Mouse (Mus musculus): ENCODE measurements around the gene Tmem200c. TPM values are rescaled to one million over a fixed set of nuclear protein-coding genes. Genes with fewer than 3 reads are reported as not detected.

Tmem200c gene
- polyA plus RNA-seq (2015; fragmentation: Nextera tagmentation; extraction: Ambion mirVana): 0.06 and 0.24 TPM in 2 replicates

GRCm38 (mm10) chr17:68826323-68826722 lies at the start of gene Tmem200c:
Gene Tmem200c (plus strand): TSS chr17:68826623.
- Histone ChIP-seq H3K4me1 (replicated peaks) (no peaks in the 10 kb centered on the region), H3K27ac (no peak within 1 kb of the TSS), H3K4me3 (no peak within 1 kb of the TSS), H3K9me3 (replicated peaks) (no peaks in the 10 kb centered on the region), H3K9ac (no peak within 1 kb of the TSS), H3K27me3 (no peaks in the 10 kb centered on the region), H3K36me3 (no peaks in the 10 kb centered on the region), H3K4me2 (no peak within 1 kb of the TSS)
- ATAC-seq (replicated peaks; ENCODE audit: insufficient number of reproducible peaks, insufficient read depth, low FRiP score, low read depth): no peak
- WGBS: 74% methylated on average over 6 of the region's 6 CpGs

DNA sequence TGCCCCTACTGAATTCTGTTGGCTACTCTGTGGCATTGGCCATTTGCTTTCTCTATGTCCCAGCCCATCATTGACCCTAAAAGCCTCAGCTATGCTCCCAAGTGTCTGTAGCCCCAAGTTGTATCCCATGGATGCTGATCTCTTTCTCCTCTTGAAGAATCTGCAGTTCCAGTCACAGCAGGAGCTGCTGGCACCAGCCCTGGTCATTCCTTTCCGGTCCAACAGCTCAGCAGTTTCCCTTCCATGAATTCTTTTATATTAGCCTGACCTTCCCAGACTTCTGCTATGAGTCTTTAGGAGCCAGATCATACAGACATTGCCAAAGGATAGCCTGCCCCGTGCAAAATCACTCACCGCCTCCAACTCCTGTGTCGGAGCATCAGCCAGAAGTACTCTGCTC lies 32.7 kb upstream of the Tmem200c start:
- no peak overlapping the region for H3K9ac ChIP-seq
- H3K4me3 ChIP-seq: no peak overlapping the region
- 78% methylated on average over 4 of the region's 4 CpGs for WGBS
- H3K27ac ChIP-seq: no peak overlapping the region
- H3K36me3 ChIP-seq: no peaks in the 10 kb centered on the region
- H3K9me3 ChIP-seq (replicated peaks): no peaks in the 10 kb centered on the region
- no peak for ATAC-seq (replicated peaks; ENCODE audit: insufficient number of reproducible peaks, insufficient read depth, low FRiP score, low read depth)
- H3K4me2 ChIP-seq: no peak overlapping the region
- no peaks in the 10 kb centered on the region for H3K4me1 ChIP-seq (replicated peaks)
- H3K27me3 ChIP-seq: no peaks in the 10 kb centered on the region

DNA sequence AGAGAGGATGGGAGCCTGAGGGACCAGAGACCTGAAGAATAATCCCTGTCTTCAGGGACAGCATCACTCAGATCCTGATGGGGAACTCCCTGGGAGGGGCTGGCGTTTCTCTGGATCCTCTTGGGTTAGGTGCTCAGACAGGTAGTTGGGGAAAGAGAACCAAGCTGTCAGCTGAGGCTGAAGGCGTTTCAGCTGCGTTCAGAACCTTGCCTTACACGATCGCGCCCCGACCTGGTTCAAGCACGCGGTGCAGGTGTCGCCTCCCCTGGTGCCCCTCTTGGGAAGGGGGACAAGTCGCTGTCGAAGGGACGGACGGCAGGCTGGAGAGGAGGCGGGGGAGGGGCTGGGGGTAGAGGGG lies 10.2 kb downstream of the Tmem200c start:
- Histone ChIP-seq H3K36me3 (no peaks in the 10 kb centered on the region), H3K4me3 (peak overlapping the region; percentile 58), H3K9me3 (replicated peaks) (no peaks in the 10 kb centered on the region), H3K27ac (no peak overlapping the region), H3K27me3 (peaks cover 90% of the 10 kb centered on the region), H3K9ac (0 out of 2 replicates have a peak overlapping the region, but pooled peaks have one; percentile 25), H3K4me1 (replicated peaks) (peaks cover 31% of the 10 kb centered on the region), H3K4me2 (peak overlapping the region; percentile 95)
- no peak for ATAC-seq (replicated peaks; ENCODE audit: insufficient number of reproducible peaks, insufficient read depth, low FRiP score, low read depth)
- WGBS: 0% methylated on average over 10 of the region's 15 CpGs

DNA sequence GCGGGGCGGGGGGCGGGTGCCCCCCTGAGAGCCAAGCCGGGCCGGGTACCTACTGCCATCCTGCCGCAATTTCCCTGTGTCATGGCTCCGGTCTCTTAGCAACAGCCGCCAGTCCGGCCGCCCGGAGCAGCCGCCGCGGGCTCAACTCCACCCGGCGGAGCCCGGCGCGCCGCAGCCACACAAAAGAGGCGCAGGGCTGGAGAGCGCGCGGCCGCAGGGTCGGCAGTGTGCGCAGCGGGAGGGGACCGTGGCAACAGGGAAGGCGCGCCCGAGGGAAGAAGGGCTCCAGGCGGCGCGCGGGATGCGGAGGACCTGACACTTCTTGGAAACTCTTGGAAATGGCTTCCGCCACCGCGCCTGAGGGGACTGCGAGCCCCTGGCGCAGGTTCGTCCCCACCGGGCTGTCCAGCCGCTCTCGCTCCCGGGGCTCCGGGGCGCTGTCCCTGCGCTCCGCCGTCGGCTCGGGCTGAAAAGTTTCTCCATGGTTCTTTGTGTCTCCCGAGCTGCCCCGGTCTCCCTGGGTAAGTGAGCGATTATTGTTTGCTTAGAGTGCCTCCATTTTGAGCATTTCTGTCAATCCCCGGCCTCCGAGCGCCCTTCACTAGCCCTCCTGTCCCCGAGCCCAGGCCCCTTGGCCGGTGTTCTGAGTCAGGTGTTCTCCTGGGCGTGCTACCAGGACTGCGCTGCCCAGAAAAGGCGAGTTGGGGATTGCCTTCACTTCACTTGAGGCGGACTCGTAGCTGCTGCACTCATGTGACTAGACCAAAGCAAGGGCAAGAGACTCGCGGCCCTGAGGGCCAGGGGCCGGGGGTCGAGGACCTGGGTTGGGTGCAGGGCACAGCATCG lies 10.8 kb downstream of the Tmem200c start:
- H3K27ac ChIP-seq: no peak overlapping the region
- WGBS: under 1% methylated on average over 71 of the region's 72 CpGs
- ATAC-seq (replicated peaks; ENCODE audit: insufficient number of reproducible peaks, insufficient read depth, low FRiP score, low read depth): no peak

GRCm38 (mm10) chr17:68837859-68838194 lies 11.4 kb downstream of the Tmem200c start:
- peaks cover 93% of the 10 kb centered on the region for H3K27me3 ChIP-seq
- 12% methylated on average over 4 of the region's 4 CpGs for WGBS
- no peak overlapping the region for H3K27ac ChIP-seq
- H3K4me2 ChIP-seq: peak overlapping the region; percentile 95
- peak overlapping the region; percentile 58 for H3K4me3 ChIP-seq
- ATAC-seq (replicated peaks; ENCODE audit: insufficient number of reproducible peaks, insufficient read depth, low FRiP score, low read depth): no peak
- no peak overlapping the region for H3K9ac ChIP-seq
- no peaks in the 10 kb centered on the region for H3K9me3 ChIP-seq (replicated peaks)
- peaks cover 35% of the 10 kb centered on the region for H3K4me1 ChIP-seq (replicated peaks)
- H3K36me3 ChIP-seq: no peaks in the 10 kb centered on the region

More for the DNA sequence above, 10.8 kb downstream of the Tmem200c start:
- H3K36me3 ChIP-seq: no peaks in the 10 kb centered on the region
- H3K27me3 ChIP-seq: peaks cover 95% of the 10 kb centered on the region
- no peaks in the 10 kb centered on the region for H3K9me3 ChIP-seq (replicated peaks)
- H3K4me1 ChIP-seq (replicated peaks): peaks cover 35% of the 10 kb centered on the region
- peak overlapping the region; percentile 25; the same call in 1 of the 2 replicates for H3K9ac ChIP-seq
- peak overlapping the region; percentile 95 for H3K4me2 ChIP-seq
- peak overlapping the region; percentile 58 for H3K4me3 ChIP-seq

DNA sequence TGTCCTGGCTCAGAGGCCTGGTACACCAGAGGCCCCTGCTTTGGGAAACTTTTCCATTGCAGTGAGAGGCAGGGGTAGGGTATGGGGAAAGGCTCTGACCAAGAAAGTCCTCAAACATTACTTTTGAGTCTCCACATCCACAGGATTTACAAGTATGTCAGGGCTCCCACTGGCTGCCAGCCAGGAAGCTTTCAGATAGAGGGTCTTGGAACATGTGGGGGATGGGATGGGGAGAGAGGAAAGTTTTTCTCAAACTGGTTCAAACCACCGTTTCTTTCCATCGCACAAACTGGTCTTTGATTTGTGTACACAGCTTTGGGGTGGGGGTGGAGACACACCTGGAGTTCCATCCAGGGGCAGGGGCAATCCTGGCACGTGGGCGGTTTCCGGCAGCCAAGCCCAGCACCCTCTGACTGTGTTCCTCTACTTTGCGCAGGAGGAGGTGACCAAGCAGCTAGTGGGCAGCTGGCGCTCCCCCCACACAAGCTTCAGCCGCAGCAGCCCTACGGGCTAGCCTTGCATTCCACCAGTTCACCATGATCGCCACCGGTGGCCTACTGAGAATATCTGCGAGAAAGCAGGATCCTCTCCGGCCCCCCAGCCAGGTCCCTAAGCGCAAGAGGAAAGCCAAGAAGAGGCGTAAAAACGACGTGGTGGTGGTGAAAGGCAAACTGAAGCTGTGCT lies 13.6 kb downstream of the Tmem200c start:
- H3K4me1 ChIP-seq (replicated peaks): peaks cover 35% of the 10 kb centered on the region
- no peaks in the 10 kb centered on the region for H3K36me3 ChIP-seq
- no peak for ATAC-seq (replicated peaks; ENCODE audit: insufficient number of reproducible peaks, insufficient read depth, low FRiP score, low read depth)
- WGBS: 10% methylated on average over 17 of the region's 17 CpGs
- H3K4me3 ChIP-seq: no peak overlapping the region
- H3K27ac ChIP-seq: no peak overlapping the region
- H3K27me3 ChIP-seq: peaks cover 86% of the 10 kb centered on the region
- no peaks in the 10 kb centered on the region for H3K9me3 ChIP-seq (replicated peaks)
- peak overlapping the region; percentile 99 for H3K4me2 ChIP-seq
- no peak overlapping the region for H3K9ac ChIP-seq

GRCm38 (mm10) chr17:68840572-68840939 lies 14.1 kb downstream of the Tmem200c start:
- Histone ChIP-seq H3K9ac (no peak overlapping the region), H3K9me3 (replicated peaks) (no peaks in the 10 kb centered on the region), H3K36me3 (no peaks in the 10 kb centered on the region), H3K4me1 (replicated peaks) (peaks cover 35% of the 10 kb centered on the region), H3K4me3 (peak overlapping the region; percentile 60), H3K27me3 (peaks cover 81% of the 10 kb centered on the region), H3K27ac (no peak overlapping the region), H3K4me2 (peak overlapping the region; percentile 99)
- 9% methylated on average over 10 of the region's 10 CpGs for WGBS
- ATAC-seq (replicated peaks; ENCODE audit: insufficient number of reproducible peaks, insufficient read depth, low FRiP score, low read depth): no peak

- peak; percentile 41; the same call in 1 of the 2 replicates for ATAC-seq (replicated peaks; ENCODE audit: insufficient number of reproducible peaks, insufficient read depth, low FRiP score, low read depth)
- peak overlapping the region; percentile 60 for H3K4me3 ChIP-seq
Measured at GRCm38 (mm10) chr17:68841097-68841891, 14.9 kb downstream of the Tmem200c start.

DNA sequence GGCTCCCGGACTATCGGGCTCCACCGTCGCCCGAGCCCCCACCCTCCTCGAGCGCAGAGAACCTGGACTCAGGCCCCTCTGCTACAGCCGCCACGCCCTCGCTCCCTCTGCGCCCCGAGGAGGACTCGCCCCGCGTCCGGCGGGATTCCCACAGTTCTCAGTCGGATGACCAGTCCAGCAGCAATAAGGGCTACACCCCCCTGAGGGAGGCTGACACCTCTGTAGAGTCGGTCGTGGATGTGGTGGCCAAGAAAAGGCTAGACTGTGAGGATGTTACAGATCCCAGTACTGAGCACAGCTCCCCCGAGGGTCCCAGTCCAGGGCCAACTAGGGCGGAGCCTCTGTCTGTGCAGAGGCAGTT lies 15.4 kb downstream of the Tmem200c start:
- WGBS: 4% methylated on average over 22 of the region's 22 CpGs

More at GRCm38 (mm10) chr17:68841097-68841891, 14.9 kb downstream of the Tmem200c start:
- WGBS: under 1% methylated on average over 75 of the region's 75 CpGs
- Histone ChIP-seq H3K9ac (peak overlapping the region; percentile 54), H3K27me3 (peaks cover 73% of the 10 kb centered on the region), H3K27ac (no peak overlapping the region), H3K4me2 (peak overlapping the region; percentile 99), H3K9me3 (replicated peaks) (no peaks in the 10 kb centered on the region), H3K4me1 (replicated peaks) (peaks cover 35% of the 10 kb centered on the region), H3K36me3 (no peaks in the 10 kb centered on the region)

DNA sequence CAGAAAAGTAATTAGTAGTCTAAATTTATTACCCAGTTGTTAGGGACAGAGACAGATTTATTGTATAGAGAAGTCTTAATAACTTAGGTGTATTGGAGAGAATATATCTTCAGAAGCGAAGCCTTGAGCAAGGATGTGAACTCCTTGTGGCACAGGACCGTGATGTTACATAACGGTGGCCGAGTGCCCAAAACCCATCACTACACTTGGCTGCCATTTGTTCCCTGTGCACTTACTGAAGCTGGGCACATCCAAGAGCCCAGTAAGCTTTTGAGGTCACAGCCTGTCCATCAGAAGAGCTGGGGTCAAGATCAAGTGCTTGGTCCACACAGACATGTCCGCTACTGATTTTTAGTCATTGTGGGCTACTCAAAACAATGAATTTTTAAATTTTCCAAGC lies 19.5 kb downstream of the Tmem200c start:
- no peaks in the 10 kb centered on the region for H3K36me3 ChIP-seq
- H3K9me3 ChIP-seq (replicated peaks): no peaks in the 10 kb centered on the region
- H3K9ac ChIP-seq: no peak overlapping the region
- peaks cover 12% of the 10 kb centered on the region for H3K4me1 ChIP-seq (replicated peaks)
- no peak overlapping the region for H3K4me3 ChIP-seq
- H3K27ac ChIP-seq: no peak overlapping the region
- H3K4me2 ChIP-seq: no peak overlapping the region
- WGBS: 80% methylated on average over 5 of the region's 5 CpGs
- H3K27me3 ChIP-seq: peaks cover 33% of the 10 kb centered on the region
- ATAC-seq (replicated peaks; ENCODE audit: insufficient number of reproducible peaks, insufficient read depth, low FRiP score, low read depth): no peak

More for the DNA sequence above, 15.4 kb downstream of the Tmem200c start:
- ATAC-seq (replicated peaks; ENCODE audit: insufficient number of reproducible peaks, insufficient read depth, low FRiP score, low read depth): peak; percentile 24; the same call in 1 of the 2 replicates
- peak overlapping the region; percentile 99 for H3K4me2 ChIP-seq
- H3K27me3 ChIP-seq: peaks cover 71% of the 10 kb centered on the region
- H3K36me3 ChIP-seq: no peaks in the 10 kb centered on the region
- H3K4me3 ChIP-seq: peak overlapping the region; percentile 60
- H3K4me1 ChIP-seq (replicated peaks): peaks cover 31% of the 10 kb centered on the region
- H3K27ac ChIP-seq: no peak overlapping the region
- peak overlapping the region; percentile 54 for H3K9ac ChIP-seq
- no peaks in the 10 kb centered on the region for H3K9me3 ChIP-seq (replicated peaks)

DNA sequence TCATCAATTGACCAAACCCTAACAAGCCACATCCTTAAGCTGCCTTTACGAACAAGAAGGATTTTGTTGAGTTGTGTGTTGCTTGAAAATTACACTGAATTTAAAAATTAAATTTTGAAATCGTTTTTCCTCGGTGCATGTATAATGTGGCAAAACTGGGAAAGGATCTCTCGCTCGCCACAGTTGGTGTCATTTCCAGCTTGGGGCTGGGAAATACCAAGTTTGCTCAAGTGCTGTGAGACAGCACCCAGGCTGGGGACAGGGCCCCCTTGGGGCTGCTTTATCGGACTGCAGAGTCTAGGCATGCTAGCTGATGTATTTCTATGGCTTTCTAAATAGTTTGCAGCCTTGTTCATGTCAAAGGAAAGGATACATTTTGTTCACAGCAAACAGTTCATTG lies 22.3 kb downstream of the Tmem200c start:
- Histone ChIP-seq H3K27ac (no peak overlapping the region), H3K4me1 (replicated peaks) (no peaks in the 10 kb centered on the region), H3K9me3 (replicated peaks) (no peaks in the 10 kb centered on the region), H3K4me3 (no peak overlapping the region), H3K4me2 (no peak overlapping the region), H3K9ac (no peak overlapping the region), H3K27me3 (peaks cover 10% of the 10 kb centered on the region), H3K36me3 (no peaks in the 10 kb centered on the region)
- 73% methylated on average over 6 of the region's 6 CpGs for WGBS
- ATAC-seq (replicated peaks; ENCODE audit: insufficient number of reproducible peaks, insufficient read depth, low FRiP score, low read depth): no peak
